Mouse (Mus musculus) stomach, postnatal 0 days (tissue): ENCODE data around the gene Efcc1.

ENCODE experiments used
- CTCF ChIP-seq: IDR thresholded peaks from 2 replicates; pipeline ENCODE4 v1.5.1; 2016; ENCODE audit warnings: antibody characterized with exemption, low read depth, mild to moderate bottlenecking, moderate library complexity
- EP300 ChIP-seq: optimal IDR thresholded peaks from 2 replicates; pipeline ENCODE3; 2016; ENCODE audit warnings: antibody characterized with exemption

- no peak for TF ChIP-seq CTCF
- no peak for TF ChIP-seq EP300
Measured at GRCm38 (mm10) chr6:87740496-87740895, 9.8 kb downstream of the Efcc1 start.
